Mouse (Mus musculus) midbrain, embryonic 13.5 days (tissue): ENCODE data around the gene Olfr62. TPM values are rescaled to one million over a fixed set of nuclear protein-coding genes. Genes with fewer than 3 reads are reported as not detected.
A peak's percentile ranks its signal among the peaks of the same experiment; 100 is the strongest.

Experiments
- ATAC-seq: fragments of 200-750 bp; cut with Nextera tagmentation; 2 replicates; pipeline ENCODE4 v1.8.0; 2017; ENCODE audit warnings: mild to moderate bottlenecking, moderate TSS enrichment, moderate library complexity
- H3K27ac ChIP-seq: fragments of 300-500 bp; sonication (generic); 2 replicates; pipeline ENCODE4 v1.5.1; 2015; ENCODE audit warnings: inconsistent platforms, mild to moderate bottlenecking, moderate library complexity
- H3K27me3 ChIP-seq: fragments of 300-500 bp; sonication (generic); 2 replicates; pipeline ENCODE4 v1.6.1; 2015; ENCODE audit warnings: mild to moderate bottlenecking, inconsistent platforms
- H3K36me3 ChIP-seq: fragments of 300-500 bp; sonication (generic); 2 replicates; pipeline ENCODE4 v1.6.1; 2015; ENCODE audit warnings: mild to moderate bottlenecking, inconsistent platforms
- H3K4me1 ChIP-seq: fragments of 300-500 bp; sonication (generic); replicated peaks from 2 replicates; pipeline ENCODE4 v1.6.1; 2015; ENCODE audit warnings: inconsistent platforms
- H3K4me2 ChIP-seq: fragments of 300-500 bp; sonication (generic); replicated peaks from 2 replicates; pipeline ENCODE4 v1.6.1; 2015; ENCODE audit warnings: moderate library complexity, mild to moderate bottlenecking, inconsistent platforms
- H3K4me3 ChIP-seq: fragments of 300-500 bp; sonication (generic); replicated peaks from 2 replicates; pipeline ENCODE4 v1.5.1; 2015; ENCODE audit warnings: mild to moderate bottlenecking, inconsistent platforms
- H3K9ac ChIP-seq: fragments of 300-500 bp; sonication (generic); replicated peaks from 2 replicates; pipeline ENCODE4 v1.6.1; 2015; ENCODE audit warnings: mild to moderate bottlenecking, inconsistent platforms
- H3K9me3 ChIP-seq: fragments of 300-500 bp; sonication (generic); 2 replicates; pipeline ENCODE4 v1.6.1; 2016; ENCODE audit warnings: mild to moderate bottlenecking, inconsistent platforms
- WGBS: fragments of 180-500 bp; shearing (Covaris S2); methylation state at CpG from one replicate; pipeline ENCODE4 v1.1.7; 2015; 5-methylcytosine and 5-hydroxymethylcytosine counted together
- polyA plus RNA-seq: library from polyadenylated mRNA; unstranded; fragments of >200 nt; fragmentation: Nextera tagmentation; extraction: Ambion mirVana; gene quantifications from 2 replicates; pipeline ENCODE4 v1.2.1, GENCODE M21; 2015

The Olfr62 gene
- polyA plus RNA-seq, 1 experiment from 2014 or later: not detected

DNA sequence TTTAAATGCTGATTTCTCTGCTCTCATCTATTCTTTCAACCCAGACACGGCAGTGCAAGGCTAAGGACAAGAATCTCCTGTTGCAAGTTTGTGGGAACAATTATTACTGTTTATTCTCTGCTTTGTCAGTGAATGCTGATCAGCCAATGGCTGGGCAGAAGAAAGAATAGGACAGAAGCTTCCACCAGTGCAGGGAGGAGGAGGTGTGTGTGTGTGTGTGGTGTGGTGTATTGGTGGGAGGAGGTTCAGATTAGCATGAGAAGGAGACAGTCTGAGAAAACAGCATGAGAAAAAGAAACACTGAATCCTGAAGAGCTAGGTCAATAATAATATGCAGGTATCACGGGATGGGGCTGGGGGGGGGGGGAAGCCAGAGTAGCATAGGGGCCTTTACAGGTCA lies 35.1 kb downstream of the Olfr62 start:
- Histone ChIP-seq H3K36me3 (no peaks in the 10 kb centered on the region), H3K4me2 (no peak overlapping the region), H3K27me3 (no peaks in the 10 kb centered on the region), H3K9me3 (no peaks in the 10 kb centered on the region), H3K4me1 (0 out of 2 replicates have a peak, but pooled peaks cover 2% of the 10 kb centered on the region), H3K9ac (no peak overlapping the region), H3K4me3 (no peak overlapping the region), H3K27ac (no peak overlapping the region)
- WGBS: 33% methylated on average over 2 of the region's 2 CpGs
- 0 out of 2 replicates have a peak, but pooled peaks have one; percentile 24 for ATAC-seq

- no peak for ATAC-seq
- Histone ChIP-seq H3K9me3 (no peaks in the 10 kb centered on the region), H3K27ac (no peak within 1 kb of the TSS), H3K9ac (no peak within 1 kb of the TSS), H3K4me2 (no peak within 1 kb of the TSS), H3K36me3 (no peaks in the 10 kb centered on the region), H3K4me1 (no peaks in the 10 kb centered on the region), H3K4me3 (no peak within 1 kb of the TSS), H3K27me3 (no peaks in the 10 kb centered on the region)
- WGBS: 80% methylated on average over 3 of the region's 3 CpGs
Observed at GRCm38 (mm10) chr4:118703223-118703622, 44.5 kb downstream of the Olfr62 start, which contains the start of gene Olfr1341. TSS of gene Olfr1341 (plus strand) at chr4:118703523.

- H3K27ac ChIP-seq: no peak overlapping the region
- no peak overlapping the region for H3K4me3 ChIP-seq
- no peaks in the 10 kb centered on the region for H3K36me3 ChIP-seq
- no peak for ATAC-seq
- no peak overlapping the region for H3K9ac ChIP-seq
- WGBS: 86% methylated on average over 5 of the region's 5 CpGs
- H3K4me2 ChIP-seq: no peak overlapping the region
- no peaks in the 10 kb centered on the region for H3K27me3 ChIP-seq
- no peaks in the 10 kb centered on the region for H3K9me3 ChIP-seq
- no peaks in the 10 kb centered on the region for H3K4me1 ChIP-seq
Observed at GRCm38 (mm10) chr4:118708086-118708485, 49.3 kb downstream of the Olfr62 start.

- no peaks in the 10 kb centered on the region for H3K36me3 ChIP-seq
- WGBS: 11% methylated on average over 1 of the region's 1 CpGs
- ATAC-seq: no peak
- H3K4me2 ChIP-seq: no peak overlapping the region
- H3K27me3 ChIP-seq: no peaks in the 10 kb centered on the region
- no peaks in the 10 kb centered on the region for H3K9me3 ChIP-seq
- H3K4me1 ChIP-seq: no peaks in the 10 kb centered on the region
- H3K4me3 ChIP-seq: no peak overlapping the region
- H3K27ac ChIP-seq: no peak overlapping the region
- no peak overlapping the region for H3K9ac ChIP-seq
Observed at GRCm38 (mm10) chr4:118711656-118712055, 52.9 kb downstream of the Olfr62 start.

Other genes with a start within 250 kb of the Olfr62 start
- gene Szt2, start 249.7 kb upstream of the Olfr62 start, polyA plus RNA-seq: 11.0 and 11.4 TPM in 2 replicates
- gene Med8, start 249.6 kb upstream of the Olfr62 start, polyA plus RNA-seq: 124 and 130 TPM in 2 replicates
- gene Elovl1, start 230.9 kb upstream of the Olfr62 start, polyA plus RNA-seq: 25.8 and 25.9 TPM in 2 replicates
- gene Cdc20, start 221.6 kb upstream of the Olfr62 start, polyA plus RNA-seq: 105 TPM in 2 replicates
- gene Mpl, start 201.4 kb upstream of the Olfr62 start, polyA plus RNA-seq: 0.19 TPM in 2 replicates
- 13.7 and 14.4 TPM in 2 replicates for gene Tie1, start 168.9 kb upstream of the Olfr62 start, polyA plus RNA-seq
- gene 2610528J11Rik, start 132.0 kb upstream of the Olfr62 start, polyA plus RNA-seq: 0.16 TPM in 1 of 2 replicates, not detected in the other
- gene Tmem125, start 114.9 kb upstream of the Olfr62 start, polyA plus RNA-seq: 0.22 TPM in 1 of 2 replicates, not detected in the other
- 1.5 and 1.6 TPM in 2 replicates for gene Cfap57, start 38.2 kb upstream of the Olfr62 start, polyA plus RNA-seq
- gene Ebna1bp2, start 38.2 kb upstream of the Olfr62 start, polyA plus RNA-seq: 121 and 128 TPM in 2 replicates
- not detected in 2 replicates for gene Olfr1342, start 33.8 kb downstream of the Olfr62 start, polyA plus RNA-seq
- not detected in 2 replicates for gene Olfr1341, start 44.6 kb downstream of the Olfr62 start, polyA plus RNA-seq
- not detected in 2 replicates for gene Olfr1340, start 61.2 kb downstream of the Olfr62 start, polyA plus RNA-seq
- gene Olfr1339, start 73.2 kb downstream of the Olfr62 start, polyA plus RNA-seq: not detected in 2 replicates
- gene Olfr1338, start 99.8 kb downstream of the Olfr62 start, polyA plus RNA-seq: not detected in 2 replicates
- not detected in 2 replicates for gene Olfr1337, start 123.6 kb downstream of the Olfr62 start, polyA plus RNA-seq
- gene Olfr1335, start 151.0 kb downstream of the Olfr62 start, polyA plus RNA-seq: not detected in 2 replicates
- not detected in 2 replicates for gene Olfr1333, start 177.3 kb downstream of the Olfr62 start, polyA plus RNA-seq
- gene Olfr1331, start 205.7 kb downstream of the Olfr62 start, polyA plus RNA-seq: not detected in 2 replicates
- not detected in 2 replicates for gene Olfr1330, start 229.6 kb downstream of the Olfr62 start, polyA plus RNA-seq